Mouse (Mus musculus): ENCODE measurements around the gene Gabbr2.

DNA sequence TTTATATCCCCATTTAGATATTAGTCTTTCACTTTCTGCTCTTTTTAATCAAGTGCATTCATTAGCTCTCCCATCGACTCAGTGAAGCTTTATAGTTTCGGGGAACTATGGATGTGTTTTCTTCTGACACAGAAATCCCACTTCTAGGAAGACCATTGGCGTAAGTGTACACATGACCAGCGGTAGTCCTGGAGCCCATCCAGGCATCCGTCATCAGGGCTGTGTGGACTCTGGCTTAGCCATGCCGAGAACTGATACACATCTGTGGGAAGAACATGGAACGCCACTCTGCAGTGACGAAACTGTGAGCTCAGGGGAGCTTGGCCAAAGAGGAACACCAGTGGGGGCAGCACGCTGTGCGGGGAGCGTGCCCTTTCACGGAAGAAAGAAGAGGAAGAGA, 128.0 kb downstream of the Gabbr2 start:
- no peak for TF ChIP-seq POLR2A (IDR thresholded peaks at IDR 0.05; ENCODE audit: borderline replicate concordance, extremely low read depth, insufficient read depth, insufficient read length, poor library complexity, severe bottlenecking)
- TF ChIP-seq CTCF (IDR thresholded peaks at IDR 0.05; ENCODE audit: borderline replicate concordance, extremely low read depth, insufficient read depth, insufficient read length): no peak
